Mouse (Mus musculus): ENCODE data around the gene Ndrg2. TPM values are rescaled to one million over a fixed set of nuclear protein-coding genes. Genes with fewer than 3 reads are reported as not detected.
A peak's percentile ranks its signal among the peaks of the same experiment; 100 is the strongest.
"Not testable (repeated sequence)": the region's sequence is repeated elsewhere in the genome, so short reads cannot be mapped to it uniquely, and the experiment has no call there.

Gene Ndrg2
- polyA plus RNA-seq, 2 experiments, result 11.6 to 13.5 TPM

DNA sequence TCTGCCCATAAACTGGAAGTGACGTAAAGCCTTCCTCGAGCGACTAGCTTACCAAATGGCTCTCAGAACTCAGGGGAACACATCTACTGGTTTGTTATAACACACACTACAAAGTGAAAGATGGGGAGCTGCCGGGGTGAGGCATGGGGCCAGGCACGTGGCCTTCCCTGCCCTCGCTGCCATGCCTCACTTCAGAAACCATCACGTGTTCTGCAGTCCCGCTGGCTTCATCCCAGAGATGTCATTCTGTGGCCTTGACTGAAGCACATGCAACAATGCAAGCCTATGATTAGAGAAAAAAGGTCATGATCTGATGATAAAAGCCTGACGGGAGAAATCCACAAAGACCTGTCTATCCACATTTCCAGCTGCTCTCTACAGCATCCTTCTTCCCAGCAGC lies 42.2 kb downstream of the Ndrg2 start:
- no peak for DNase-seq (ENCODE audit: low read depth in 3 of 3, low spot score in 3 of 3)
- WGBS (ENCODE audit: insufficient replicate concordance), result 64% methylated on average over 9 of the region's 9 CpGs
- TF ChIP-seq CTCF (IDR thresholded peaks at IDR 0.05; ENCODE audit: low read depth) (no peak), EP300 (IDR thresholded peaks at IDR 0.05; ENCODE audit: low read depth) (no peak)

DNA sequence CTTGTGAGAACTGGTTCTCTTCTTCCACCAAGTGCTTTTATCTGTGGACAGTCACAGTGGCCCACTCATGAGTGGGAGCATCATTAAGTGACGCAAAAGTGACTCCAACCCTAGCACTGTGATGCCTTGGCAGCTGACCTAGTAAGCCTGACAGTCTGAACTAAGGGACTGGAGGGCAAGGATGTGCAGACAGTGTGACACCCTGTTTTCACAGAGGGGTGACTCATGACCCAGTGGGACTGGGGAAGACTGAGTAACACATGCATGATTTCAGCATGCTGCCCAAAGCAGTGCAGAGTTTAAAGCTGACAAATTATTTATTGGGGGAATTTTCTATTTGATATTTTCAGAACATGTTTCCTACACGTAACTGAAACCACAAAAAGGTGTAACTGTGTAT lies 43.2 kb downstream of the Ndrg2 start:
- no peak for DNase-seq (ENCODE audit: low read depth in 3 of 3, low spot score in 3 of 3)
- 43% methylated on average over 2 of the region's 2 CpGs for WGBS (ENCODE audit: insufficient replicate concordance)
- Histone ChIP-seq H3K27ac (no peak overlapping the region), H3K4me3 (ENCODE audit: insufficient read depth in 1 of 2, low read depth in 2 of 2, low read length in 2 of 2) (no peak overlapping the region), H3K36me3 (replicated peaks; ENCODE audit: control insufficient read depth, insufficient read depth, low read depth) (no peaks in the 10 kb centered on the region), H3K4me1 (replicated peaks; ENCODE audit: control insufficient read depth in 2 of 2, insufficient read depth in 2 of 2, low read length in 1 of 2) (no peaks in the 10 kb centered on the region), H3K9ac (replicated peaks) (no peak overlapping the region), H3K4me2 (ENCODE audit: low read depth) (no peak overlapping the region), H3K9me3 (ENCODE audit: control insufficient read depth, low read length) (no peaks in the 10 kb centered on the region), H3K27me3 (ENCODE audit: control insufficient read depth, insufficient read depth, low read length) (no peaks in the 10 kb centered on the region)
- no peak for TF ChIP-seq EP300 (IDR thresholded peaks at IDR 0.05; ENCODE audit: low read depth)
- TF ChIP-seq CTCF (IDR thresholded peaks at IDR 0.05; ENCODE audit: low read depth), result no peak
- no peak for ATAC-seq (ENCODE audit: insufficient read depth)

More for the DNA sequence above, 42.2 kb downstream of the Ndrg2 start:
- Histone ChIP-seq H3K4me3 (ENCODE audit: insufficient read depth in 1 of 2, low read depth in 2 of 2, low read length in 2 of 2) (no peak overlapping the region), H3K36me3 (replicated peaks; ENCODE audit: control insufficient read depth, insufficient read depth, low read depth) (no peaks in the 10 kb centered on the region), H3K27me3 (ENCODE audit: control insufficient read depth, insufficient read depth, low read length) (no peaks in the 10 kb centered on the region), H3K27ac (no peak overlapping the region), H3K9me3 (ENCODE audit: control insufficient read depth, low read length) (no peaks in the 10 kb centered on the region), H3K4me1 (replicated peaks; ENCODE audit: control insufficient read depth in 2 of 2, insufficient read depth in 2 of 2, low read length in 1 of 2) (no peaks in the 10 kb centered on the region), H3K9ac (replicated peaks) (no peak overlapping the region), H3K4me2 (ENCODE audit: low read depth) (no peak overlapping the region)
- no peak for ATAC-seq (ENCODE audit: insufficient read depth)

DNA sequence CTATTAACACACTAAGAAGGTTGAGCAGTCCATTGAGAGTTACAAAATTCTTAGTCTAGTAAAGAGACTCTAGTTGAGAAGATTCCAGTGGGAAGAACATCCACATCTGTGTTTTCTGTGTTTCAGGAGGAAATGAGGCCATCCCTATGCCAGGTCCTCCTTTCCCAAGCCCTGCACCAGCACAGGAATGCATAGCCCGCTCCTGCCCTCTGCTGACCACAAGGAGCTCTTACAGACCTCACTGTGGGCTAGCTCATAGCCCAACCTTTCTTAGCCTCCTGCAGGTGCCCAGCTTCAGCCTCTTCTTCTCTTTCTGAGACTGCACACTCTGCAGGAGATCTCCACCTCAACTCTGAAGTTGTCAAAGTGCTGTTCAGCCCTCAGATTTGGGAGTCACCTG lies 50.4 kb downstream of the Ndrg2 start:
- H3K27me3 ChIP-seq (ENCODE audit: control insufficient read depth, insufficient read depth, low read length); H3K4me1 ChIP-seq (replicated peaks; ENCODE audit: control insufficient read depth in 2 of 2, insufficient read depth in 2 of 2, low read length in 1 of 2); H3K36me3 ChIP-seq (replicated peaks; ENCODE audit: control insufficient read depth, insufficient read depth, low read depth); DNase-seq (ENCODE audit: low read depth in 3 of 3, low spot score in 3 of 3); H3K9me3 ChIP-seq (ENCODE audit: control insufficient read depth, low read length); H3K4me3 ChIP-seq (ENCODE audit: insufficient read depth in 1 of 2, low read depth in 2 of 2, low read length in 2 of 2); H3K4me2 ChIP-seq (ENCODE audit: low read depth); ATAC-seq (ENCODE audit: insufficient read depth); H3K9ac ChIP-seq (replicated peaks); H3K27ac ChIP-seq: not testable (repeated sequence)
- 0% methylated on average over 1 of the region's 1 CpGs for WGBS (ENCODE audit: insufficient replicate concordance)
- TF ChIP-seq CTCF (IDR thresholded peaks at IDR 0.05; ENCODE audit: low read depth), result peak; percentile 56

DNA sequence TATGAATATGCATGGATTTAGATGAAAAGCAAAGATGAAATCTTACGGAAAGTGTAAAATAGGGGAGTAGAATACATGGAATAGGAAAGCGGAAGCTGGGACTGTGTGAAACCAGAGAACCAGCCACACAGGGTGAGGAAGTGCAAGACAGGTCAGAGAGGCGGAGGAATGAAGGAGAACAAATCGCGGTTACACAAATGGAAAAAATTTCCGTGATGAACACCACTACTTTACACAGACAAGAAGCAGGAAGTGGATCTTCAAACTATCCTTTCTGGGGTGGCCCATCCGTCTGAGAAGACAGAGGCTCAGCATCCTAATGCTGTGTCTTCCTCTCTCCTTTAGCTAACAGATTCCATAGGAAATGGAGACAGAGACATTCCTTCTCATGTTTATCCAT lies 58.7 kb downstream of the Ndrg2 start:
- H3K4me3 ChIP-seq (ENCODE audit: insufficient read depth in 1 of 2, low read depth in 2 of 2, low read length in 2 of 2); H3K27ac ChIP-seq; DNase-seq (ENCODE audit: low read depth in 3 of 3, low spot score in 3 of 3); H3K9ac ChIP-seq (replicated peaks); H3K36me3 ChIP-seq (replicated peaks; ENCODE audit: control insufficient read depth, insufficient read depth, low read depth); H3K9me3 ChIP-seq (ENCODE audit: control insufficient read depth, low read length); H3K27me3 ChIP-seq (ENCODE audit: control insufficient read depth, insufficient read depth, low read length); H3K4me2 ChIP-seq (ENCODE audit: low read depth); ATAC-seq (ENCODE audit: insufficient read depth); H3K4me1 ChIP-seq (replicated peaks; ENCODE audit: control insufficient read depth in 2 of 2, insufficient read depth in 2 of 2, low read length in 1 of 2): not testable (repeated sequence)
- WGBS (ENCODE audit: insufficient replicate concordance), result 55% methylated on average over 7 of the region's 7 CpGs

Other genes starting within 250 kb of the Ndrg2 start
- gene Gm17079, start 218.7 kb downstream of the Ndrg2 start, polyA plus RNA-seq (2012; rRNA removed), result not detected in 2 replicates
- gene Gm17079, start 218.7 kb downstream of the Ndrg2 start, polyA plus RNA-seq (2014; fragmentation: Nextera tagmentation; extraction: Ambion mirVana), result not detected in 2 replicates
- not detected in 2 replicates for gene Gm5800, start 197.0 kb downstream of the Ndrg2 start, polyA plus RNA-seq (2012; rRNA removed)
- not detected in 2 replicates for gene Gm5800, start 197.0 kb downstream of the Ndrg2 start, polyA plus RNA-seq (2014; fragmentation: Nextera tagmentation; extraction: Ambion mirVana)
- gene Ang4, start 140.6 kb downstream of the Ndrg2 start, polyA plus RNA-seq (2012; rRNA removed), result not detected in 2 replicates
- not detected in 2 replicates for gene Ang4, start 140.6 kb downstream of the Ndrg2 start, polyA plus RNA-seq (2014; fragmentation: Nextera tagmentation; extraction: Ambion mirVana)
- gene AY358078, start 114.1 kb downstream of the Ndrg2 start, polyA plus RNA-seq (2012; rRNA removed), result not detected in 2 replicates
- gene AY358078, start 114.1 kb downstream of the Ndrg2 start, polyA plus RNA-seq (2014; fragmentation: Nextera tagmentation; extraction: Ambion mirVana), result not detected in 2 replicates
- 13.2 and 25.0 TPM in 2 replicates for gene Ear6, start 60.5 kb downstream of the Ndrg2 start, polyA plus RNA-seq (2012; rRNA removed)
- gene Ear6, start 60.5 kb downstream of the Ndrg2 start, polyA plus RNA-seq (2014; fragmentation: Nextera tagmentation; extraction: Ambion mirVana), result 2.4 and 3.9 TPM in 2 replicates
- 7.5 and 9.5 TPM in 2 replicates for gene Mettl17, start 29.3 kb downstream of the Ndrg2 start, polyA plus RNA-seq (2012; rRNA removed)
- 10.2 and 10.8 TPM in 2 replicates for gene Mettl17, start 29.3 kb downstream of the Ndrg2 start, polyA plus RNA-seq (2014; fragmentation: Nextera tagmentation; extraction: Ambion mirVana)
- 0.15 and 0.23 TPM in 2 replicates for gene Slc39a2, start 21.3 kb downstream of the Ndrg2 start, polyA plus RNA-seq (2012; rRNA removed)
- 0.05 TPM in 1 of 2 replicates, not detected in the other for gene Slc39a2, start 21.3 kb downstream of the Ndrg2 start, polyA plus RNA-seq (2014; fragmentation: Nextera tagmentation; extraction: Ambion mirVana)
- gene Tppp2, start 4.3 kb upstream of the Ndrg2 start, polyA plus RNA-seq (2012; rRNA removed), result not detected in 2 replicates
- not detected in 2 replicates for gene Tppp2, start 4.3 kb upstream of the Ndrg2 start, polyA plus RNA-seq (2014; fragmentation: Nextera tagmentation; extraction: Ambion mirVana)
- gene Rnase13, start 8.6 kb upstream of the Ndrg2 start, polyA plus RNA-seq (2012; rRNA removed), result not detected in 2 replicates
- gene Rnase13, start 8.6 kb upstream of the Ndrg2 start, polyA plus RNA-seq (2014; fragmentation: Nextera tagmentation; extraction: Ambion mirVana), result not detected in 2 replicates
- 14.1 and 15.3 TPM in 2 replicates for gene Arhgef40, start 70.6 kb upstream of the Ndrg2 start, polyA plus RNA-seq (2012; rRNA removed)
- 9.4 and 16.5 TPM in 2 replicates for gene Arhgef40, start 70.6 kb upstream of the Ndrg2 start, polyA plus RNA-seq (2014; fragmentation: Nextera tagmentation; extraction: Ambion mirVana)
- 0.06 and 0.08 TPM in 2 replicates for gene Tmem253, start 101.5 kb upstream of the Ndrg2 start, polyA plus RNA-seq (2012; rRNA removed)
- 0.24 TPM in 1 of 2 replicates, not detected in the other for gene Tmem253, start 101.5 kb upstream of the Ndrg2 start, polyA plus RNA-seq (2014; fragmentation: Nextera tagmentation; extraction: Ambion mirVana)
- 9.7 and 10.4 TPM in 2 replicates for gene Zfp219, start 106.6 kb upstream of the Ndrg2 start, polyA plus RNA-seq (2012; rRNA removed)
- 7.4 and 9.8 TPM in 2 replicates for gene Zfp219, start 106.6 kb upstream of the Ndrg2 start, polyA plus RNA-seq (2014; fragmentation: Nextera tagmentation; extraction: Ambion mirVana)
- not detected in 2 replicates for gene Olfr221, start 128.3 kb upstream of the Ndrg2 start, polyA plus RNA-seq (2012; rRNA removed)
- gene Olfr221, start 128.3 kb upstream of the Ndrg2 start, polyA plus RNA-seq (2014; fragmentation: Nextera tagmentation; extraction: Ambion mirVana), result not detected in 2 replicates
- gene Hnrnpc, start 189.9 kb upstream of the Ndrg2 start, polyA plus RNA-seq (2012; rRNA removed), result 94.9 and 161 TPM in 2 replicates
- gene Hnrnpc, start 189.9 kb upstream of the Ndrg2 start, polyA plus RNA-seq (2014; fragmentation: Nextera tagmentation; extraction: Ambion mirVana), result 240 and 269 TPM in 2 replicates
- gene Rpgrip1, start 196.5 kb upstream of the Ndrg2 start, polyA plus RNA-seq (2012; rRNA removed), result 0.31 and 0.41 TPM in 2 replicates
- gene Rpgrip1, start 196.5 kb upstream of the Ndrg2 start, polyA plus RNA-seq (2014; fragmentation: Nextera tagmentation; extraction: Ambion mirVana), result 48.5 and 50.1 TPM in 2 replicates

All from liver, embryonic 14.5 days (tissue).